Mouse (Mus musculus): ENCODE measurements around the gene Mta3.
A peak's percentile ranks its signal among the peaks of the same experiment; 100 is the strongest.

- TF ChIP-seq POLR2A (IDR thresholded peaks at IDR 0.05; ENCODE audit: low read depth, low read length) (0 out of 2 replicates have a peak, but pooled peaks have one; percentile 0), CTCF (IDR thresholded peaks at IDR 0.05; ENCODE audit: extremely low read depth, insufficient read depth, insufficient read length, insufficient replicate concordance) (no peak)
Observed at GRCm38 (mm10) chr17:83848482-83848881, 142.5 kb downstream of the Mta3 start.
